Mouse (Mus musculus): ENCODE measurements around the gene Cep170b.

- TF ChIP-seq CTCF (IDR thresholded peaks at IDR 0.05; ENCODE audit: insufficient read depth, low read length) (no peak), POLR2A (IDR thresholded peaks at IDR 0.05; ENCODE audit: borderline replicate concordance, extremely low read depth, low read depth, low read length) (no peak)
Observed at GRCm38 (mm10) chr12:112688458-112688857, 31.8 kb upstream of the Cep170b start.

Data from lung, adult 2 months (tissue).